Mouse (Mus musculus) heart, adult 2 months (tissue): Measurements from ENCODE around the gene Tmem33.

Source experiments
- CTCF ChIP-seq: fragments of 200-600 bp; IDR thresholded peaks from 2 replicates; pipeline ENCODE4 v1.8.1; 2022; ENCODE audit warnings: antibody characterized with exemption, mild to moderate bottlenecking, moderate library complexity
- EP300 ChIP-seq: fragments of 200-500 bp; IDR thresholded peaks from 2 replicates; pipeline ENCODE4 v1.6.1; 2011; ENCODE audit warnings: low read depth, low read length, control low read depth; ENCODE audit not compliant: insufficient read depth
- POLR2A ChIP-seq: fragments of 200-500 bp; IDR thresholded peaks from 2 replicates; pipeline ENCODE4 v1.6.1; 2011; ENCODE audit warnings: mild to moderate bottlenecking, low read depth, low read length, control low read depth; ENCODE audit not compliant: insufficient read depth

GRCm38 (mm10) chr5:67224122-67224502 is 36.3 kb upstream of the Tmem33 start:
- TF ChIP-seq CTCF (no peak), EP300 (no peak), POLR2A (no peak)
